Mouse (Mus musculus): ENCODE measurements around the gene Fau. TPM values are rescaled to one million over a fixed set of nuclear protein-coding genes. Genes with fewer than 3 reads are reported as not detected.

Gene Fau
- polyA plus RNA-seq, 1 experiment from 2014 or later = 1,050 TPM

DNA sequence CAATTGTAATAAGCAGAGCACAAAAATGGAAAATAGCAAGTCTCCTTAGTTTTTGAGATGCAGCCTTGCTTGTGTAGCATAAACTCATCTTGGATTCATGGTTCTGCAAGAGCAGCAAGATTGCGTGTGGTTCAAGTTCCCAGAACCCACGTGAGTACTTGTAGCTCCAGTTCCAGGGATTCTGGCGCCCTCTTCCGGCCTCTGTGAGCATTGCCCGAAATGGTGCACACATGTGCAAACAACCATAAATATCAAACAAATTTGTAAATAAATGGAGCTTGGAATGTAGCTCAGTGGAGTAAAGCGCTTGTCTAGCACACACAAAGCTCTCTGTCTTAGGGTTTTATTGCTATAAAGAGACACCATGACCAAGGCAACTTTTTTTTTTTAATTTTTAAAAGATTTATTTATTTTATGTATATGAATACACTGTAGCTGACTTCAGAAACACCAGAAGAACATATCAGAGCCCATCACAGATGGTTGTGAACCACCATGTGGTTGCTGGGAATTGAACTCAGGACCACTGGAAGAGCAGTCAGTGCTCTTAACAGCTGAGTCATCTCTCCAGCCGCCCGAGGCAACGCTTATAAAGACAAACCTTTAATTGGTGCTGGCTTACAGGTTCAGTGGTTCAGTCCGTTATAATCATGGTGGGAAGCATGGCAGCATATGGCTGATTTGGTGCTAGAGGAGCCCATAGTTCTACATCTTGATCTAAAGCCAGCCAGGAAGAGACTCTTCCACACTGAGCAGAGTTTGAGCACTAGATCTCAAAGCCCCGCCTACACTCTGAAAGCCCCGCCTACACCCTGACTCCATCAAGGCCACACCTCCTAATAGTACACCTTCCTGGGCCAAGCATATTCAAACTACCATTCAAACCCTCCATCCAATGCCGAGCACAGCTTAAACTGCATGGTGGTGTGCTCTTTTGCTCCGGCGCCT, 39.2 kb upstream of the Fau start:
- Histone ChIP-seq H3K4me3 (replicated peaks; ENCODE audit: low read depth, low read length) (no peak overlapping the region), H3K27ac (no peak overlapping the region), H3K4me2 (ENCODE audit: low read length) (no peak overlapping the region), H3K4me1 (replicated peaks; ENCODE audit: insufficient read depth, low read length) (peaks cover 13% of the 10 kb centered on the region; the same call in 1 of the 2 replicates), H3K27me3 (ENCODE audit: insufficient read depth, low read length) (no peaks in the 10 kb centered on the region), H3K36me3 (ENCODE audit: insufficient read depth, low read length) (no peaks in the 10 kb centered on the region), H3K9ac (ENCODE audit: low read depth, low read length) (no peak overlapping the region), H3K9me3 (replicated peaks; ENCODE audit: low read length) (no peaks in the 10 kb centered on the region)
- DNase-seq (ENCODE audit: low spot score) (peak; percentile 91), ATAC-seq (replicated peaks; ENCODE audit: low FRiP score, low read depth) (no peak)
- TF ChIP-seq CTCF (IDR thresholded peaks at IDR 0.05; ENCODE audit: low read depth) = peak; percentile 96
- 26% methylated on average over 15 of the region's 15 CpGs for WGBS

DNA sequence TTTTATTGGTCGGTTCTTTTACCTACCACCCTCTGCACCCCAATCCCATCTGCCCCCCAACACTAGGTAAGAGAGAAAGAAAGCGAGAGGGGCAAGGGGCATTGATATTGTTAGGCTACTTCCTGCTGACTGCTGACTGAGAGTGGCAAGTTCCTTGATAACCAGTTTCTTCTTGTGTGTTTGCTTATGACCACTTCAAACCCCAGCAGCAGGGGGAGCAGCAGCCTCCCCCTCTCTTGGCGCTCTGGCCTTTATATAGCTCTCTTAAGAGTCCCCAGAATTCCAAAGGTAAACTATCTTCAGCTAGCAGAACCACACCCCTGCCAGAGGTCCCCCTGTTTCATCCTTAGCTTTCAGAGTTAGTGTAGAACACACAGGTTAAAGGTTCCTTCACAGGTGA, 37.4 kb upstream of the Fau start:
- no peak for ATAC-seq (replicated peaks; ENCODE audit: low FRiP score, low read depth)
- WGBS = 43% methylated on average over 3 of the region's 3 CpGs

GRCm38 (mm10) chr19:6023059-6023458, 34.6 kb upstream of the Fau start:
- no peaks in the 10 kb centered on the region for H3K36me3 ChIP-seq (ENCODE audit: insufficient read depth, low read length)
- no peak overlapping the region for H3K4me3 ChIP-seq (replicated peaks; ENCODE audit: low read depth, low read length)
- H3K4me1 ChIP-seq (replicated peaks; ENCODE audit: insufficient read depth, low read length) = no peaks in the 10 kb centered on the region
- no peak overlapping the region for H3K4me2 ChIP-seq (ENCODE audit: low read length)
- H3K27me3 ChIP-seq (ENCODE audit: insufficient read depth, low read length) = no peaks in the 10 kb centered on the region
- H3K27ac ChIP-seq = no peak overlapping the region
- 49% methylated on average over 8 of the region's 8 CpGs for WGBS
- H3K9me3 ChIP-seq (replicated peaks; ENCODE audit: low read length) = no peaks in the 10 kb centered on the region
- DNase-seq (ENCODE audit: low spot score) (no peak), ATAC-seq (replicated peaks; ENCODE audit: low FRiP score, low read depth) (no peak)
- H3K9ac ChIP-seq (ENCODE audit: low read depth, low read length) = no peak overlapping the region
- no peak for TF ChIP-seq CTCF (IDR thresholded peaks at IDR 0.05; ENCODE audit: low read depth)

More for the DNA sequence above, 37.4 kb upstream of the Fau start:
- no peaks in the 10 kb centered on the region for H3K36me3 ChIP-seq (ENCODE audit: insufficient read depth, low read length)
- H3K9me3 ChIP-seq (replicated peaks; ENCODE audit: low read length) = no peaks in the 10 kb centered on the region
- TF ChIP-seq CTCF (IDR thresholded peaks at IDR 0.05; ENCODE audit: low read depth) = peak; percentile 29
- H3K9ac ChIP-seq (ENCODE audit: low read depth, low read length) = no peak overlapping the region
- no peaks in the 10 kb centered on the region for H3K27me3 ChIP-seq (ENCODE audit: insufficient read depth, low read length)
- no peak for DNase-seq (ENCODE audit: low spot score)
- H3K4me3 ChIP-seq (replicated peaks; ENCODE audit: low read depth, low read length) = no peak overlapping the region
- no peak overlapping the region for H3K4me2 ChIP-seq (ENCODE audit: low read length)
- H3K4me1 ChIP-seq (replicated peaks; ENCODE audit: insufficient read depth, low read length) = 0 out of 2 replicates have a peak, but pooled peaks cover 4% of the 10 kb centered on the region
- no peak overlapping the region for H3K27ac ChIP-seq

GRCm38 (mm10) chr19:6023930-6024329, 33.7 kb upstream of the Fau start:
- Histone ChIP-seq H3K9ac (ENCODE audit: low read depth, low read length) (no peak overlapping the region), H3K27me3 (ENCODE audit: insufficient read depth, low read length) (no peaks in the 10 kb centered on the region), H3K9me3 (replicated peaks; ENCODE audit: low read length) (no peaks in the 10 kb centered on the region), H3K4me1 (replicated peaks; ENCODE audit: insufficient read depth, low read length) (no peaks in the 10 kb centered on the region), H3K4me3 (replicated peaks; ENCODE audit: low read depth, low read length) (no peak overlapping the region), H3K4me2 (ENCODE audit: low read length) (no peak overlapping the region), H3K36me3 (ENCODE audit: insufficient read depth, low read length) (no peaks in the 10 kb centered on the region), H3K27ac (no peak overlapping the region)
- DNase-seq (ENCODE audit: low spot score) (no peak), ATAC-seq (replicated peaks; ENCODE audit: low FRiP score, low read depth) (no peak)
- no peak for TF ChIP-seq CTCF (IDR thresholded peaks at IDR 0.05; ENCODE audit: low read depth)
- 76% methylated on average over 7 of the region's 7 CpGs for WGBS

DNA sequence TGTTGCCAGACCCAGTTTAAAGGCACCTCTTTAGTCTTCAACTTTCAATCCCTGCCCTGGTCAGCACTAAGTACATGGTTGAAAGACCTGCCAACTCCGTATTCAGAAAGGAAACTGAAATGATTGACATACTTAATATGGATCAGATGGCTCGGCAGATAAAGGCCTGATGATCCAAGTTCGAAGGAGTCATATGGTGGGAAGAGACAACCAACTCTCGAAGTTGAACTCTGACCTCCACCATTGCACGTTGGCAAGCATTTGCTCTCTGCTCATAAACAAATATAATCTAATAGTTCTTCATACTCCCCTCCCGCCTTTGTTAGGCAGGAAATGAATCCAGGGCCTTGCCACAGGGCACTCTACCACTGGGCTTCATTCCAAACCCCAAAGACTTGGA, 28.7 kb upstream of the Fau start:
- no peaks in the 10 kb centered on the region for H3K36me3 ChIP-seq (ENCODE audit: insufficient read depth, low read length)
- no peak overlapping the region for H3K4me3 ChIP-seq (replicated peaks; ENCODE audit: low read depth, low read length)
- ATAC-seq (replicated peaks; ENCODE audit: low FRiP score, low read depth) (no peak), DNase-seq (ENCODE audit: low spot score) (no peak)
- no peaks in the 10 kb centered on the region for H3K27me3 ChIP-seq (ENCODE audit: insufficient read depth, low read length)
- H3K27ac ChIP-seq = no peak overlapping the region
- WGBS = 81% methylated on average over 6 of the region's 6 CpGs
- no peak overlapping the region for H3K4me2 ChIP-seq (ENCODE audit: low read length)
- TF ChIP-seq CTCF (IDR thresholded peaks at IDR 0.05; ENCODE audit: low read depth) = no peak
- no peaks in the 10 kb centered on the region for H3K9me3 ChIP-seq (replicated peaks; ENCODE audit: low read length)
- H3K9ac ChIP-seq (ENCODE audit: low read depth, low read length) = no peak overlapping the region
- H3K4me1 ChIP-seq (replicated peaks; ENCODE audit: insufficient read depth, low read length) = no peaks in the 10 kb centered on the region

GRCm38 (mm10) chr19:6029426-6029825, 28.2 kb upstream of the Fau start:
- H3K27ac ChIP-seq = no peak overlapping the region
- H3K4me2 ChIP-seq (ENCODE audit: low read length) = no peak overlapping the region
- DNase-seq (ENCODE audit: low spot score) = no peak
- WGBS = 82% methylated on average over 9 of the region's 9 CpGs
- no peaks in the 10 kb centered on the region for H3K4me1 ChIP-seq (replicated peaks; ENCODE audit: insufficient read depth, low read length)
- H3K36me3 ChIP-seq (ENCODE audit: insufficient read depth, low read length) = no peaks in the 10 kb centered on the region
- TF ChIP-seq CTCF (IDR thresholded peaks at IDR 0.05; ENCODE audit: low read depth) = no peak
- no peak overlapping the region for H3K9ac ChIP-seq (ENCODE audit: low read depth, low read length)
- no peaks in the 10 kb centered on the region for H3K9me3 ChIP-seq (replicated peaks; ENCODE audit: low read length)
- ATAC-seq (replicated peaks; ENCODE audit: low FRiP score, low read depth) = no peak
- no peak overlapping the region for H3K4me3 ChIP-seq (replicated peaks; ENCODE audit: low read depth, low read length)
- no peaks in the 10 kb centered on the region for H3K27me3 ChIP-seq (ENCODE audit: insufficient read depth, low read length)

Data from kidney, postnatal 0 days (tissue).